Mouse (Mus musculus) megakaryocyte-erythroid progenitor cell, adult 5-6 weeks (primary cell): Measurements from ENCODE around the gene Fam19a2. TPM values are rescaled to one million over a fixed set of nuclear protein-coding genes. Genes with fewer than 3 reads are reported as not detected.

Experiments
- ATAC-seq: replicated peaks from 2 replicates; pipeline ENCODE4 v1.8.0; 2016; ENCODE audit warnings: mild to moderate bottlenecking, inconsistent platforms; ENCODE audit not compliant: severe bottlenecking, poor library complexity, low FRiP score, low TSS enrichment
- total RNA-seq, 2 experiments: library from RNA; stranded (forward) in 1 of 2; stranded (reverse) in 1 of 2; fragments of 200-1000, 215-1000 nt in 1 of 2; fragments of >200 nt in 1 of 2; fragmentation: Nextera tagmentation in 1 of 2; gene quantifications; 2 replicates each; pipeline ENCODE4 v1.2.3; 2014 to 2017

Fam19a2 gene
- total RNA-seq, 2 experiments from 2014 or later: not detected

DNA sequence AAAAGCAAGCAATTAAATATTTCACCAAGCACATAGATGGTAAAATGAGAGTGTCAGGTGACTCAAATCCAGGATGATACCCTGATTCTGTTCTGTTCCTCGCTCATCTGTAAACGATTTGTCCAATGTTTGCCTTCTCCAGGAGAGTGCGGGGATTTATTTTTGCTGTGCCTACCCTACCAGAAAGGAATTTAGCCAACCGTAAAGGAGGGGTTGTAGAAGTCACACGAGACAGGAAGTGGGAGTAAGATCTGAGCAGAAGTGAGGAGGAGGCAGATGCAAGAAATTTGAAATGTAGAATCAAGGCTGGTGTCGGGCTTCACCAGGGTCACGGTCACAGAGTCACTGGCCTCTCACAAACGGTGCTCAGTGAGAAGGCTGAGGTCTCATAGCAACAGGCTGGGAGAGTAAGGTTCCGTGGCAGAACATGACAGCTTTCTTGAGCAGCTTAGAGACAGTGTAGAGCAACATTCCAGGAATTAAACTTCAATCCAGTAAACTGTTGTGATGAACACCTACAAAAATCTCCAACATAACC lies 419.0 kb downstream of the Fam19a2 start:
- no peak for ATAC-seq

DNA sequence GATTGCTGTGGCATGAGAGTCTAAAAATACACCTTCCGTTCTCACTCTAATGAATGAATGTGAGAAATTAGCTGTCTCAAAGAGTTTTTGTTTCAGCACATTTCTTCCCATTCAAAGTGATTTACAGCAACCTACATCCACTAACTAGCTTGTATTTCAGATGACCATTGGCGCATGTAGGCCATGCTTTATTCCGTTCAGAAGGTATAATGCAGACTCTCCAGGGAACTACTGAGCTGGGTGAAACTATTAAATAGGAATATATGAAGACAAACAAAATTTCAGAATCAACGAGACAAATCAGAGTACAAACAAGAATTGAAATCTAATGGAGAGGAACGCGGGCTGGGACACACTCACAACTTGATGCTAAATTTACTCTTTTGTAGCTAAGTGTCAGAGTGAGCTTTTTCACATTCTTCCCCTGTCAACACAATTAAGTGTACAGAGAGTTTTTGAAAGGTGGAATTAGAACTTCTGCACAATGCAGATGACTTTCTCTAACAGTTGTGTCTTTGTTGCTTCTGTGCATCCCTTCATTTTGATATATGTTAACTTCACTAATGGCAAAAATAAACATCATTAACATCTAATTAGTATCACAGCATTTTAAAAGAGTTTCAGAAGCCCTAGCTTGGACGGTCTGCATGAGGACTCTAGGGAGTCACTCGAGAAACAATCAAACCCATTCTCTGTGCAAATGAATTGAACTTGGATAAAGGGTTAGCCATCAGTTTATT lies 428.6 kb downstream of the Fam19a2 start:
- ATAC-seq: no peak

DNA sequence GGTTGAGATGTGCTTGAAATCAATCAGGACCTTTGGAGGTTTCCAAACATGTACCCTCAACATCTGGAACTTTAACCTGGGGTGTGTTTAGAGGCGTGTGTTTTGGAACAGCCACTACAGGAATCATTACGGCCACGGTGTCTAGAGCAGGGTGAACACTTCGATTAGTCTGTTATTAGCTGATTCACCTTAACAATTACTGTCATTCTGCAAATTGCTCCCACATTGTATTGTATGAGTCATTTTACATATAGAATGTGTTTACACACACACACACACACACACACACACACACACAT lies 429.1 kb downstream of the Fam19a2 start:
- ATAC-seq: no peak

DNA sequence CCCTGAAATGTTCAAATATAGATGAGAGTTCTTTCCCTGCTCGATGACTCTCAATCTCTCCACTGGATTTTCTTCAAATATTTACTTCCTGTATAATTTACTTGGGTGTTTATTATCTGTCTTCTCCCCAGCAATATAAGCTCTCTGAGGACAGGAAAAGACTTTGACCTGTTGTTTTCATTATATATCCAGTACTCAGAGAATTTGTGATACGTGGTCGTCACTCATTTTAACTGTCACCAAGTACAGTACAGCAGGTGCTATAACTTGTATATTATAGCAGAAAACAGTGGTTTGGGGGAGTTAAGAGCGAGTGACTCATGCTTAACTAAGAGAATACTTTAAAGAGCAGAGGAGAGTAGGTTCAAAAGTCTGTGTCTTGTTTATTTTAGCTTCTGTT lies 438.8 kb downstream of the Fam19a2 start:
- ATAC-seq: no peak

DNA sequence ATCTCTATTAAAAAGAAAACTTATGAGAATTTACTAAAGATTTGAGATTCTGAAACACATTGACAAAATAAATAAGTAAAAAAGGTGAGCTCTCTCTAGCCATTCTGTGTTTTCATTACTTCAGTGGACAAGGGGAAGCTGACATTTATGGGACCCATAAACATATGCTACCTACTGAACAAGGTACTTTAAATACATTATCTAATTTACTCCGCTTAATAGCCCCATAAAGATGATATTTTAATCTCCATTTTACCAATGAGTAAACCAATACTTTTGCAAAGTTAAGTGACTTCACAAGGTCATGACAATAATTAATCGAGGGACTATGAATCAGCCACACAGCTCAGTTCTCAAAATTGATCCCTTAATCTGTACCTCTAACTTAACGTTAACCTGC lies 443.2 kb downstream of the Fam19a2 start:
- no peak for ATAC-seq

DNA sequence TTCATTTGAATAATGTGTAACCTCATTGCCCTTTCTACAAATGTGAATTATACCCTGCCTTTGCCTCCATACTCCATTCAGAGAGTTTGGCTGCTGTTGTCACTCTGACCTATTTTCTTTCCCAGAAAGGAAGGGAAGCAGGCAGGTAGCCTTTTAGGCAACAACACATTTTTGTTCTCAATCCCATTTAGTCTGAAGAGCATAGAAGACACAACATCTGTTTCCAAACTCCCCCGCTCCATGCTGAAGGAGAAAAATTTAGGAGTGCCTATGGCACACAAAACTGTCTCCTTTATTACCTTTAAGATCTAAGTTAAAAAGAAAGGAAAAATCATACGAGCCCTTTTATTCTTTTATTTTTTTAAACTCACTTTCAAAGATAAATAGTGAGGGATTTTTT lies 446.9 kb downstream of the Fam19a2 start:
- no peak for ATAC-seq

DNA sequence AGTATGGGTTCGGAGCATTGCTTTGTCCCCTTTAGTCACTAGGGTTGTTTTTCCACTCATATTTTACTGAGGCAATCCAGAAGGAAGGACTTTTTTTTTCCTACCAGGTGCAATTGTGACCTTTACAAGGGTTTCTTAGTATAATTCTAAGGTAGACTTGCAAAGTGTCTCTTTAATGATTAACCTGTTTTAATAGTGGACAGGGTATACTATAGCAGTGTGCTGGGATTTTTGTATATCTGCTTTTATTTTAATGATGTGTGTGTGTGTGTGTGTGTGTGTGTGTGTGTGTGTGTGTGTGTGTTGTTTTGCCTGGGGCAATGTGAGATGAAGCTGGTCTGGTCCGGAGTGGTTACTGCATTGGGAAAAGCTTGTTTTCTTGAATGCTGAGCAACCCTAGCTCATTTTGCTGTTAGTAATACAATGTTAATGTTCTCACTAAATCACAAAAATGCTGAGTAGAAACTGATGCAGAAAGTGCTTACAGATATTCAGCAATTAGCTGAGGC lies 458.2 kb downstream of the Fam19a2 start:
- ATAC-seq: no peak

DNA sequence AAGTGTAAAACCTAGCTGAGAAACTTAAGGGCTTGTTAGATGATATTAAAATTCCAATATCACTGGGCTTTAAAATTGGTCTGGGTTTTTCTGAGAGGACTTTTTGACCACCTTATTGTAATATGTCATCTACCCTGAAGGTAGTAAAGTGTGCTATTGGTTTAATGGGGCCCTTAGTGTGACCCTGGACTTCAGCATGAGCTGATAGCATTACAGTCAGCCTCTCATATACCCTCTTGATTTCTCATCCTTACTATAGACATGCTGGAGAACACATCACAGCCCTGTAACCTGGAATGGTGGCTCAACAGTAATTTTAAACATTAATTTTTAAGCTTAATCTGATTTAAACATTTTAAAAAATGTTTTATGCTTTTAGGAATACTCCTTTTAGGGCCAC lies 459.8 kb downstream of the Fam19a2 start:
- ATAC-seq: no peak

DNA sequence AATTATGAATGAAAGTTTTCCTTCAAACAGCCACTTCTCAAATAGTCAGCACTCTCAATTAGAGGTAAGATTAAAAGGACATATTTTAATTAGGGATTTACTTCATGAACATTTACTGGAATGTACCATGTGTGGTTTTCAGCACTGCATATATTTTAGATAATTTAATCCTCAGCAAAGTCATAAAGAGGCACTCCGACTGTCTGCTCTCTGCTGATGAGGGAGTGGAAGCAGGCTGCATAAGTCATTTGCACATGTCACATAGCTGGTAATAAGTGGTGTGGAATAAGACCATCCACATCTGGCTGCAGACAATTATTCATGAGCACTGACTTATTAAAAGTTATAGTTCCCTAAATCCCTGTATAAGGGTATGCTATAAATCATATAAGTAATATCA lies 484.5 kb downstream of the Fam19a2 start:
- no peak for ATAC-seq

DNA sequence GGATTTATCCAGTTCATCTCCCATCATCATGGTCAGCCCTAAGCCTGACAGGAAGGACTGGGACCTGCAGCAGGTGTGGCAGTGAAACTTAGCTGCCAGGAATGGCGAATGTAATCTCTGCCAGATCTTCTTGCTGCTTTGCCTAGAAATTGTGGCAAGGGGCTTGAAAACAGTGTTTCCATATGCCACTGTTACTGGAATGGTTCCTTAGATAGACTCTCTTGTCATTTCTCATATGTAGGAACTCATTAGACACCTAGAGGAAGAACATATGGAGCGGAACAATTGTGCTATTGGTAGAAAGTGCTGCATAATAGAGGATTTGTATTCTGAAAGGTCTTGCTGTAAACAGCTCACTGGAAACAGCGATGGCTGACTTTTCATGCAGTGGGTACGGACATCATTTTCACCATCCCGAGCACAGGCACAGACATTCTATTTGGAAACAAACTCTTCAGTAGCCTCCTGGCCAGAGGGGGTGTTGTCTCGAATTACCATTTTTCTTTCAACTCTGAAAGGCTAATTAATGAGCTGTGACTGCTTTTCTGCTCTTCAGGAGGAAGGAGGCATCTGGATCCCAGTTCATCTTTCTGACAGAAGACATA lies 488.0 kb downstream of the Fam19a2 start:
- no peak for ATAC-seq

DNA sequence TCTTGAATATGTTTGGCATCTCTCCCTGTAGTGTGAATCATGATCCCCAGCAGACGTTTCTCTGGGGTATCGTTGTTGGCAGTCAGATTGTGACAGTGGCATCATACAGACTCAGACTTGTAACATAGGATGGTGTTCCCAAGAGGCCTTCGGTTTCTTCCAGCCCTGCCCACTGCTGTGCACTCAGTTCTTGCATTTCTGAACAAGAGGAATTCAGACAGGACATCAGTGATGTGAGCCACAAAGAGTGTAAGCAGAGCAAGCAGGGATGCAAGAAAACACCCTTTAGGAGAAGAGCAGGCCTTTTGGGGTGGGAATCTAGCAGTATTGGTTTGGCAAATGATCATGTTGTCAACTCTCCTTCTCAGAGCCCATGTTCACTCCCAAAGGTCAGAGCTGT lies 489.0 kb downstream of the Fam19a2 start:
- ATAC-seq: no peak

DNA sequence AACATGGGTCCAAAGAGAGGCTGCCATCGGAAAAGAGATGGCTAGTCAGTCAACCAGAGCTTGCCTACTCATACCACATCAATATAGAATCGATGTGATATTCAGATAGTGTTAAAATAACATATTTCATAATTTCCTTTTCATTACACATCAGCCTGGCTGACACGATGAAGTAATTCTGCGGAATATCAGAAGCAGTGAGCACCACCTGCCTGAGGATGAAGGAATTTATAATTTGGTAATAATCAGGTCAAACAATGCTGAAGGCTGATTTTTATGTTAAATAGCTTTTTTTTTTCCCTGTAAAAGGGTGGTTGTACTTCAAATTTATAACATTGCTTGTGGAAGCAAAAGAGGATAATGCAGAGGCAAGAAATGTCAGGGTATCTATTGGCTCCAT lies 490.2 kb downstream of the Fam19a2 start:
- no peak for ATAC-seq

DNA sequence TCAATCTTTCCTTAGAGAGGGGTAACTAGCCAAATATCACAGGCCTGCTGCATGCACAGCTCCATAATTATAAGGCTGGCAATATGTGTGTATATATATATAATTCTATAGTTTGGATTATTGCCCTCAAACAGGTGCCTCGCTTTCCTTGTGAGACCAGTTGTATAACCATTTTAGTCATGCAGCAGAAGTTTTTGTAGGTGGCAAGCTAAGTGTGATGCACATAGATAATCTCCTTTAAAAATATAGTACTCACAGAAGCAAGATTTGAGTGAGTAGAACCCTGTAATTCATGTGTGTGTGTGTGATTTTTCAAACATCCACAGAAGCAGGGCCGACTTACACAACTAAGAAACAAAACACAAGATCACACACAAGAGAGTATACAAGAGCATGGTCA lies 525.6 kb downstream of the Fam19a2 start:
- no peak for ATAC-seq

Other genes starting within 250 kb of the Fam19a2 start
- 48.0 and 54.4 TPM in 2 replicates for gene Mon2, start 187.5 kb upstream of the Fam19a2 start, total RNA-seq (2014; fragmentation: Nextera tagmentation)
- 39.5 and 52.1 TPM in 2 replicates for gene Mon2, start 187.5 kb upstream of the Fam19a2 start, total RNA-seq (2017)
- 238 and 273 TPM in 2 replicates for gene Usp15, start 67.0 kb upstream of the Fam19a2 start, total RNA-seq (2014; fragmentation: Nextera tagmentation)
- gene Usp15, start 67.0 kb upstream of the Fam19a2 start, total RNA-seq (2017): 392 and 407 TPM in 2 replicates